Mouse (Mus musculus): Measurements from ENCODE around the gene Tmem115.

DNA sequence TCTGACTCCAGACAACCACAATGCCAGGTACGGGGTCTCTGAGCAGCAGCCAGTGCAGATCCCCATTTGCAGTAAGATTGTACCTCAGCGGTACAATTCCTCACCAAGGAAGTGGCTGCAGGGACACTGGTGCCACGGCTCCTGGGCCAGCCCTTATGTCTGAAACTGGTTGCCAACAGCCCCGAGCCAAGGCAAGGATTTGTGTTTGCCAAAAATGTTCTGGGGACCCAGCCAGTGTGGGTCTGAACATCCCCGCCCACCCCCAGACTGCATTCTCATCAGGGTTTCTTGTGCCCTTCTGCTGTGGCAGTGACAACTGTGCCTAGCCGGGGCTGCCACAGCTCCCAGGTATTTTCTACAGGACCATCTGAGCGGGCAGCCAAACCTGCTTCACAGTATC, 4.5 kb downstream of the Tmem115 start:
- TF ChIP-seq CTCF (IDR thresholded peaks at IDR 0.05; ENCODE audit: low read depth, low read length) (no peak), POLR2A (IDR thresholded peaks at IDR 0.05; ENCODE audit: extremely low read depth, insufficient read depth, low read length) (no peak)

Data from liver, adult 2 months (tissue).